ENCODE assay signal across 7 mouse cellular contexts in genomic region chr4:43043644-43044357, GRCm38 (mm10). TPM values are rescaled to one million over a fixed set of nuclear protein-coding genes. Genes with fewer than 3 reads are reported as not detected.
DNase-seq lines count a peak whose midpoint lies in the region; ATAC-seq and TF ChIP-seq lines count a peak whose summit lies in the region.

No protein-coding gene starts in this region.

- H3K9me3 ChIP-seq in E14TG2a.4 (ENCODE audit: low read length) = no peaks in the 10 kb centered on the region
- no peaks in the 10 kb centered on the region for H3K9me3 ChIP-seq in forebrain, embryonic 10.5 days
- no peaks in the 10 kb centered on the region for H3K9me3 ChIP-seq in hindbrain, embryonic 11.5 days (ENCODE audit: control insufficient read depth, low read length)

- TF ChIP-seq CTCF in E14TG2a.4 (conservative IDR thresholded peaks at IDR 0.05; ENCODE audit: low read length) = no peak

- peak; percentile 77 for ATAC-seq in hindbrain, embryonic 11.5 days (ENCODE audit: low FRiP score)
- peak; percentile 25; the same call in 1 of the 2 replicates for ATAC-seq in megakaryocyte-erythroid progenitor cell, adult 5-6 weeks (replicated peaks; ENCODE audit: low FRiP score, low TSS enrichment, poor library complexity, severe bottlenecking)

- peak overlapping the region; percentile 49; the same call in 1 of the 2 replicates for H3K9ac ChIP-seq in hindbrain, embryonic 11.5 days (ENCODE audit: low read depth, low read length)

- peak; percentile 95 for DNase-seq in ZHBTc4 (ENCODE audit: low read depth, low spot score)
- DNase-seq in forebrain, embryonic 10.5 days (ENCODE audit: extremely low spot score, low spot score) = peak; percentile 88
- DNase-seq in hindbrain, embryonic 11.5 days (ENCODE audit: low spot score) = peak; percentile 87
- peak; percentile 64 to 87 for DNase-seq in left cerebral cortex, postnatal 14 days (ENCODE audit: low spot score in 2 of 2)
- DNase-seq in skeletal muscle tissue, adult 2 months (ENCODE audit: low read depth, low spot score) = peak; percentile 49

- peaks cover 5% of the 10 kb centered on the region; the same call in 1 of the 2 replicates for H3K27me3 ChIP-seq in E14TG2a.4 (ENCODE audit: insufficient read depth, low read length)
- 0 out of 2 replicates have a peak, but pooled peaks cover 4% of the 10 kb centered on the region for H3K27me3 ChIP-seq in forebrain, embryonic 10.5 days (ENCODE audit: poor library complexity, severe bottlenecking)
- no peaks in the 10 kb centered on the region for H3K27me3 ChIP-seq in hindbrain, embryonic 11.5 days (ENCODE audit: control insufficient read depth, insufficient read depth, low read length)

- H3K4me2 ChIP-seq in hindbrain, embryonic 11.5 days (replicated peaks; ENCODE audit: low read depth, low read length) = peak overlapping the region; percentile 45

- no peaks in the 10 kb centered on the region for H3K36me3 ChIP-seq in E14TG2a.4 (ENCODE audit: insufficient read depth, low read length)
- H3K36me3 ChIP-seq in forebrain, embryonic 10.5 days (replicated peaks) = no peaks in the 10 kb centered on the region
- no peaks in the 10 kb centered on the region for H3K36me3 ChIP-seq in hindbrain, embryonic 11.5 days (ENCODE audit: control insufficient read depth, insufficient read depth, low read length)

- H3K4me3 ChIP-seq in E14TG2a.4 (replicated peaks; ENCODE audit: low read length) = peak overlapping the region; percentile 86
- peak overlapping the region; percentile 64 for H3K4me3 ChIP-seq in forebrain, embryonic 10.5 days
- H3K4me3 ChIP-seq in hindbrain, embryonic 11.5 days (ENCODE audit: low read depth, low read length) = peak overlapping the region; percentile 49

- WGBS in forebrain, embryonic 10.5 days = 12% methylated on average over 7 of the region's 7 CpGs
- 13% methylated on average over 7 of the region's 7 CpGs for WGBS in hindbrain, embryonic 11.5 days

- intact Hi-C loops in left cerebral cortex, postnatal 14 days (cut with DNase I) = loop anchor here (5.0 kb wide), 1 partner anchor 384 kb away; the partner anchor contains the start of gene Fam166b

- peak overlapping the region; percentile 93 for H3K27ac ChIP-seq in forebrain, embryonic 10.5 days
- H3K27ac ChIP-seq in hindbrain, embryonic 11.5 days (ENCODE audit: low read depth, low read length) = peak overlapping the region; percentile 87

- H3K4me1 ChIP-seq in E14TG2a.4 (replicated peaks; ENCODE audit: low read depth, low read length) = peaks cover 57% of the 10 kb centered on the region
- peaks cover 80% of the 10 kb centered on the region for H3K4me1 ChIP-seq in forebrain, embryonic 10.5 days
- peaks cover 5% of the 10 kb centered on the region; the same call in 1 of the 2 replicates for H3K4me1 ChIP-seq in hindbrain, embryonic 11.5 days (replicated peaks; ENCODE audit: control insufficient read depth, insufficient read depth, low read length)

RNA-seq across cellular contexts. Expression of gene Fam214b, which starts 2.2 kb away (rescaled TPM):
- 19.8 and 20.3 TPM in 2 replicates for polyA plus RNA-seq in forebrain, embryonic 10.5 days (2016; fragmentation: Nextera tagmentation; extraction: Ambion mirVana)
- 19.7 and 20.8 TPM in 2 replicates for polyA plus RNA-seq in hindbrain, embryonic 11.5 days (2014; fragmentation: Nextera tagmentation; extraction: Ambion mirVana)
- total RNA-seq in left cerebral cortex, postnatal 14 days (2021) = 10 to 100 TPM; 29.2 to 37.3 TPM
- total RNA-seq in megakaryocyte-erythroid progenitor cell, adult 5-6 weeks (2014; fragmentation: Nextera tagmentation) = 1.8 and 2.5 TPM in 2 replicates
- total RNA-seq in megakaryocyte-erythroid progenitor cell, adult 5-6 weeks (2017) = 1.0 TPM in 2 replicates

RNA-seq across cellular contexts. Expression of gene Stoml2, which starts 12.3 kb away (rescaled TPM):
- polyA plus RNA-seq in forebrain, embryonic 10.5 days (2016; fragmentation: Nextera tagmentation; extraction: Ambion mirVana) = 496 and 515 TPM in 2 replicates
- 345 and 353 TPM in 2 replicates for polyA plus RNA-seq in hindbrain, embryonic 11.5 days (2014; fragmentation: Nextera tagmentation; extraction: Ambion mirVana)
- total RNA-seq in left cerebral cortex, postnatal 14 days (2021) = 100 to 1,000 TPM; 107 to 108 TPM
- total RNA-seq in megakaryocyte-erythroid progenitor cell, adult 5-6 weeks (2014; fragmentation: Nextera tagmentation) = 207 and 223 TPM in 2 replicates
- 190 and 198 TPM in 2 replicates for total RNA-seq in megakaryocyte-erythroid progenitor cell, adult 5-6 weeks (2017)

RNA-seq across cellular contexts. Expression of gene Unc13b, which starts 15.0 kb away (rescaled TPM):
- 10.7 and 11.6 TPM in 2 replicates for polyA plus RNA-seq in forebrain, embryonic 10.5 days (2016; fragmentation: Nextera tagmentation; extraction: Ambion mirVana)
- polyA plus RNA-seq in hindbrain, embryonic 11.5 days (2014; fragmentation: Nextera tagmentation; extraction: Ambion mirVana) = 17.5 and 17.9 TPM in 2 replicates
- total RNA-seq in left cerebral cortex, postnatal 14 days (2021) = 10 to 100 TPM; 55.7 to 60.5 TPM
- 2.5 and 2.9 TPM in 2 replicates for total RNA-seq in megakaryocyte-erythroid progenitor cell, adult 5-6 weeks (2014; fragmentation: Nextera tagmentation)
- total RNA-seq in megakaryocyte-erythroid progenitor cell, adult 5-6 weeks (2017) = 0.52 and 3.2 TPM in 2 replicates

RNA-seq across cellular contexts. Expression of gene Pigo, which starts 18.2 kb away (rescaled TPM):
- 22.2 and 24.4 TPM in 2 replicates for polyA plus RNA-seq in forebrain, embryonic 10.5 days (2016; fragmentation: Nextera tagmentation; extraction: Ambion mirVana)
- 15.6 and 16.0 TPM in 2 replicates for polyA plus RNA-seq in hindbrain, embryonic 11.5 days (2014; fragmentation: Nextera tagmentation; extraction: Ambion mirVana)
- 10 to 100 TPM; 31.4 to 32.3 TPM for total RNA-seq in left cerebral cortex, postnatal 14 days (2021)
- 14.7 and 20.3 TPM in 2 replicates for total RNA-seq in megakaryocyte-erythroid progenitor cell, adult 5-6 weeks (2014; fragmentation: Nextera tagmentation)
- total RNA-seq in megakaryocyte-erythroid progenitor cell, adult 5-6 weeks (2017) = 8.3 and 11.0 TPM in 2 replicates

RNA-seq across cellular contexts. Expression of gene Fancg, which starts 33.5 kb away (rescaled TPM):
- polyA plus RNA-seq in forebrain, embryonic 10.5 days (2016; fragmentation: Nextera tagmentation; extraction: Ambion mirVana) = 23.1 and 27.3 TPM in 2 replicates
- 14.9 and 22.0 TPM in 2 replicates for polyA plus RNA-seq in hindbrain, embryonic 11.5 days (2014; fragmentation: Nextera tagmentation; extraction: Ambion mirVana)
- total RNA-seq in left cerebral cortex, postnatal 14 days (2021) = 10 to 100 TPM in 1 of 2 experiments, 1 to 10 TPM in 1; 10.0 to 11.3 TPM
- 24.2 and 35.5 TPM in 2 replicates for total RNA-seq in megakaryocyte-erythroid progenitor cell, adult 5-6 weeks (2014; fragmentation: Nextera tagmentation)
- 8.3 and 8.5 TPM in 2 replicates for total RNA-seq in megakaryocyte-erythroid progenitor cell, adult 5-6 weeks (2017)

Comparison
In these comparisons a context has a peak if more than half of its experiments do, and no peak if none do; other contexts are left out.
1. Peak in every context shown above with its lines: DNase-seq, ATAC-seq, H3K4me3 ChIP-seq and H3K27ac ChIP-seq.
2. RNA of gene Fam214b, which starts 2.2 kb away (total RNA-seq): 29.2 to 37.3 TPM in left cerebral cortex, postnatal 14 days; 1.0 to 2.5 TPM in megakaryocyte-erythroid progenitor cell, adult 5-6 weeks; every median in the first group is over 4 times any median in the second.
3. RNA of gene Unc13b, which starts 15.0 kb away (total RNA-seq): 55.7 to 60.5 TPM in left cerebral cortex, postnatal 14 days; 0.52 to 3.2 TPM in megakaryocyte-erythroid progenitor cell, adult 5-6 weeks; every median in the first group is over 10 times any median in the second.